Mouse (Mus musculus) liver, postnatal 0 days (tissue): ENCODE measurements at regions not wholly inside any gene's neighbourhood (a gene's known extent, or its start where the extent isn't known, plus 50 kb on each side); places are given as distances from the start of the nearest gene placed in this dataset.

Experiments
- ATAC-seq: fragments of 200-750 bp; cut with Nextera tagmentation; 2 replicates; pipeline ENCODE4 v1.8.0; 2017; ENCODE audit warnings: mild to moderate bottlenecking, moderate library complexity
- DNase-seq: peaks from one replicate; pipeline ENCODE4 v3.0.0-alpha.2; 2016
- H3K27ac ChIP-seq: fragments of 300-500 bp; sonication (generic); 2 replicates; pipeline ENCODE4 v1.5.1; 2014; ENCODE audit warnings: antibody characterized with exemption, moderate library complexity, mild to moderate bottlenecking, low read depth
- H3K27me3 ChIP-seq: fragments of 300-500 bp; sonication (generic); 2 replicates; pipeline ENCODE4 v1.6.1; 2014; ENCODE audit warnings: low read length, control low read depth, mixed read lengths; ENCODE audit not compliant: insufficient read depth
- H3K36me3 ChIP-seq: fragments of 300-500 bp; sonication (generic); replicated peaks from 2 replicates; pipeline ENCODE4 v1.6.1; 2014; ENCODE audit warnings: mild to moderate bottlenecking, control low read depth, low read length, moderate library complexity, mixed read lengths; ENCODE audit not compliant: insufficient read depth
- H3K4me1 ChIP-seq: fragments of 300-500 bp; sonication (generic); 2 replicates; pipeline ENCODE4 v1.6.1; 2014; ENCODE audit warnings: antibody characterized with exemption, mild to moderate bottlenecking, control low read depth; ENCODE audit not compliant: insufficient read depth
- H3K4me2 ChIP-seq: fragments of 300-500 bp; sonication (generic); 2 replicates; pipeline ENCODE4 v1.6.1; 2014; ENCODE audit warnings: low read depth, mild to moderate bottlenecking, low read length, moderate library complexity, mixed read lengths
- H3K4me3 ChIP-seq: fragments of 300-500 bp; sonication (generic); 2 replicates; pipeline ENCODE4 v1.5.1; 2014; ENCODE audit warnings: low read depth, low read length
- H3K9ac ChIP-seq: fragments of 300-500 bp; sonication (generic); replicated peaks from 2 replicates; pipeline ENCODE4 v1.6.1; 2014; ENCODE audit warnings: mild to moderate bottlenecking, moderate library complexity
- H3K9me3 ChIP-seq: fragments of 300-500 bp; sonication (generic); 2 replicates; pipeline ENCODE4 v1.6.1; 2016; ENCODE audit warnings: mild to moderate bottlenecking, control low read depth, low read length, mixed read lengths
- CTCF ChIP-seq: sonication (generic); IDR thresholded peaks from 2 replicates; pipeline ENCODE4 v1.5.1; 2016; ENCODE audit warnings: antibody characterized with exemption, low read depth
- EP300 ChIP-seq: IDR thresholded peaks from 2 replicates; pipeline ENCODE4 v1.6.1; 2016; ENCODE audit warnings: antibody characterized with exemption, low read depth, mild to moderate bottlenecking
- WGBS: fragments of 180-500 bp; shearing (Covaris S2); extraction: QIAGEN DNeasy Blood & Tissue Kit; methylation state at CpG from one replicate; pipeline ENCODE4 v1.1.7; 2014; ENCODE audit not compliant: insufficient replicate concordance; 5-methylcytosine and 5-hydroxymethylcytosine counted together

- no peaks in the 10 kb centered on the region for H3K27me3 ChIP-seq
- no peaks in the 10 kb centered on the region for H3K4me1 ChIP-seq
- H3K9me3 ChIP-seq, result no peaks in the 10 kb centered on the region
- no peaks in the 10 kb centered on the region for H3K36me3 ChIP-seq
- H3K9ac ChIP-seq, result no peak overlapping the region
- H3K27ac ChIP-seq, result no peak overlapping the region
- TF ChIP-seq EP300 (no peak), CTCF (no peak)
- H3K4me3 ChIP-seq, result no peak overlapping the region
- no peak overlapping the region for H3K4me2 ChIP-seq
- 81% methylated on average over 2 of the region's 2 CpGs for WGBS
- DNase-seq (no peak), ATAC-seq (no peak)
These were observed 818.0 kb upstream of the Gje1 start for GRCm38 (mm10) chr10:15536053-15536452.

GRCm38 (mm10) chr10:15487367-15487766 lies 769.4 kb upstream of the Gje1 start:
- H3K4me3 ChIP-seq, result no peak overlapping the region

DNA sequence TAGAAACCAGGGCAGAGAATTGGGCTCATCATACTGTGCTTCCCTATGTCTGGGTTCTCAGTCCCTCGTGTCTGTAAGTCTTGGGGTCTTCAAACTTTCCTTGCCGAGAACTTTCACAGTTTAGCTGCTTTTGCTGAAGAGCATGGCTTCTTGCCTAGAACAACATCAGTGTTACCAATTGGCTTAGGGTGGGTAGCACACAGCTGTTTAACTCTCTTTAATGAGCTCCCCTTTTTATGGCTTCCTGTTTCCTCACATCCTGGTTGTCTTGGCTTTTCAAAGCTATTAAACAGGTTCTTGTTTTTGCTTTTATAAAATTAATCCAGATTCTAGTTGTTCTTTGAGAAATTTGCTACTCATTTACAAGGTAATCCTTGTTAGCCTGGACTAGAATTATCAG lies 725.3 kb upstream of the Gje1 start:
- Histone ChIP-seq H3K4me1 (no peaks in the 10 kb centered on the region), H3K9me3 (no peaks in the 10 kb centered on the region), H3K36me3 (no peaks in the 10 kb centered on the region), H3K4me2 (no peak overlapping the region), H3K4me3 (no peak overlapping the region), H3K27me3 (no peaks in the 10 kb centered on the region), H3K27ac (no peak overlapping the region), H3K9ac (no peak overlapping the region)
- TF ChIP-seq CTCF (no peak), EP300 (no peak)
- WGBS, result 70% methylated on average over 2 of the region's 2 CpGs
- ATAC-seq (no peak), DNase-seq (no peak)

More at GRCm38 (mm10) chr10:15487367-15487766, 769.4 kb upstream of the Gje1 start:
- ATAC-seq (no peak), DNase-seq (no peak)
- TF ChIP-seq EP300, result no peak
- no peak for TF ChIP-seq CTCF
- Histone ChIP-seq H3K27me3 (no peaks in the 10 kb centered on the region), H3K4me1 (no peaks in the 10 kb centered on the region), H3K36me3 (no peaks in the 10 kb centered on the region), H3K9me3 (no peaks in the 10 kb centered on the region), H3K27ac (no peak overlapping the region), H3K9ac (no peak overlapping the region), H3K4me2 (no peak overlapping the region)
- WGBS, result 57% methylated on average over 2 of the region's 2 CpGs

DNA sequence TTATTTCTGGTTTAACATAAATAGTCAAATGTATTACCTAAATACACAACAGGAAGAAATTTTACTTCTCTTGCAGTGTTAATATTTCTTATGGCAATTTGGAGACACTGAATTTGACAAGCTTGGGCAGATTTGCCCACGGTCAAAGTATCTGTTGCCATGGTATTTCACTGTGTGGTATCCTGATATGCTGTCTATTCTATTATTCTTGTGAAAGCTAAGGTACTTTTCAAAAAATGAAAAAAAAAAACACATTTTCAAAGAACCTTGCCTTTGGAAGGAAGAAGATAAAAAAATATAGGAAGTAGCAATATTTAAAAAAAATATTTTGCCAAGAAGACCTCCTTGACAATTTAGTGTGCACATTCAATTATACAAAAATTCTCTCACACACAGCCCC lies 723.2 kb upstream of the Gje1 start:
- H3K27me3 ChIP-seq, result no peaks in the 10 kb centered on the region
- no peak for TF ChIP-seq EP300
- no peak for TF ChIP-seq CTCF
- no peak overlapping the region for H3K4me3 ChIP-seq
- H3K4me1 ChIP-seq, result no peaks in the 10 kb centered on the region
- no peaks in the 10 kb centered on the region for H3K36me3 ChIP-seq
- DNase-seq (no peak), ATAC-seq (no peak)
- no peak overlapping the region for H3K4me2 ChIP-seq
- H3K9ac ChIP-seq, result no peak overlapping the region
- 72% methylated on average over 1 of the region's 1 CpGs for WGBS
- no peaks in the 10 kb centered on the region for H3K9me3 ChIP-seq
- H3K27ac ChIP-seq, result no peak overlapping the region

DNA sequence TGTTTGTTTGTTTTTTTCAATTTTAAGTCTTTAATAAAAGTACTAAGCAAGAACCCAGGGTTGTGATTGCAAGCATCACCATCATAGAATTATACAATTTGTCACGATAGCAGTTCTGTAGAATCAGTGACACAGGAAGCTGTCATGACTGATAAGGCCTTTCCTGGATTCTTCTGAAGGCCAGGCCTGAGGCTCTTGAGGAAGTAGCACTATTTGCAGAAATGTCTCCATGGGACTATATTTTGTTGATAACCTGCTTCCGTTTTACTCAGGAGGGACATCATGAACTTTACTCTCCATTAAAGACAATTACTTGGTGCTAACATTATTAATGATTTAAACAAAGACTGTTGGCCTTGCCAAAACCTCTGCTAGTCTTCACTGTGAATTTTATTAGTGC lies 708.7 kb upstream of the Gje1 start:
- WGBS, result 28% methylated on average over 2 of the region's 2 CpGs
- Histone ChIP-seq H3K9me3 (no peaks in the 10 kb centered on the region), H3K27ac (no peak overlapping the region), H3K9ac (no peak overlapping the region), H3K4me3 (no peak overlapping the region), H3K36me3 (no peaks in the 10 kb centered on the region), H3K4me1 (no peaks in the 10 kb centered on the region), H3K27me3 (no peaks in the 10 kb centered on the region), H3K4me2 (no peak overlapping the region)
- DNase-seq, result no peak
- ATAC-seq, result no peak
- TF ChIP-seq EP300 (no peak), CTCF (no peak)

DNA sequence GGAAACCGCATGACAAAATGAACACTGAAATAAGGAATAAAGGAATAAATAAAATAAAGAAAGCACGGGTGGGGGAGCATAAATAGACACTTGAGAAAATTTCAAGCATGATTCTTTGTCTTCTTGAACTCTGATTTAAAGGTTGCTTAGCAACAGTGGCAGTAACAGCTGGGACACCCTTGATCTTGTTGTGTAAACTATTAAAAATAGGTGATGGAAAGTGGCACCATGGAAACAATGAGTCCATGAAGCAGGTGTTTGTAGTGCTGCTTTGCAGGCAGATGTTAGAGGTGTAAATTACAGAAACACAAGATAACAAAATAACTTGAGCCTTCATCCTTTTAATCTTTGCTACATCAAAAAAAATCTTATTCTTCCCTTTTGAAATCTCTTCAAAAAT lies 688.2 kb upstream of the Gje1 start:
- TF ChIP-seq EP300, result no peak
- TF ChIP-seq CTCF, result no peak
- H3K4me1 ChIP-seq, result no peaks in the 10 kb centered on the region

DNA sequence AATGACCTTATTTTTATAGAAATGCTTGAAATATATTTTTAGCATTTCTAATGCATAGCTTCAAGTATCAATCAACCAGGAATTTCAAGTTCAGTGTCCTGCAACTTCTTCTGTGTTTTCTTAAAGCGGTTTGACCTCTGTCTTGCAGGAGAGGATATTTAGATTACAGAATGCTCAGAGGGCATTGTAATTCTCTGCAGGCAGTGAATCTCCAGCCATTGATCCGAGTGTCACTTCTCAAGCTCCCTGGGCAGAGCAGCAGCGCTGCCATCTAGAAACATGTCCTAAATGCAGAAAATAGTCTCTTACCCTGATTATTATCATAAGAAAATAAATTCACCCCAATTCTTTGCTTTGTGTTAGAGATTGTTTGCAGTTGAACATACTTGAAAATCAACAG lies 687.7 kb upstream of the Gje1 start:
- Histone ChIP-seq H3K9ac (no peak overlapping the region), H3K4me2 (no peak overlapping the region), H3K27me3 (no peaks in the 10 kb centered on the region), H3K27ac (no peak overlapping the region), H3K9me3 (no peaks in the 10 kb centered on the region), H3K4me1 (no peaks in the 10 kb centered on the region), H3K4me3 (no peak overlapping the region), H3K36me3 (no peaks in the 10 kb centered on the region)
- WGBS, result 54% methylated on average over 3 of the region's 3 CpGs
- TF ChIP-seq CTCF (no peak), EP300 (no peak)
- DNase-seq (no peak), ATAC-seq (no peak)

More for the DNA sequence above, 688.2 kb upstream of the Gje1 start:
- H3K36me3 ChIP-seq, result no peaks in the 10 kb centered on the region
- no peak overlapping the region for H3K27ac ChIP-seq
- 38% methylated on average over 2 of the region's 2 CpGs for WGBS
- no peak overlapping the region for H3K4me3 ChIP-seq
- H3K27me3 ChIP-seq, result no peaks in the 10 kb centered on the region
- ATAC-seq (no peak), DNase-seq (no peak)
- no peak overlapping the region for H3K4me2 ChIP-seq
- no peaks in the 10 kb centered on the region for H3K9me3 ChIP-seq
- H3K9ac ChIP-seq, result no peak overlapping the region
